Comparison of ENCODE assay signal across 8 mouse cellular contexts in genomic region chr10:78425181-78426041, GRCm38 (mm10). TPM values are rescaled to one million over a fixed set of nuclear protein-coding genes. Genes with fewer than 3 reads are reported as not detected.
A peak's percentile ranks its signal among the peaks of the same experiment; 100 is the strongest.
DNase-seq lines count a peak whose midpoint lies in the region; ATAC-seq and TF ChIP-seq lines count a peak whose summit lies in the region.

Cstb (plus strand) TSS chr10:78425669.

- TF ChIP-seq CTCF in MEL (IDR thresholded peaks at IDR 0.05 in 2 of 3, conservative IDR thresholded peaks at IDR 0.05 in 1 of 3; ENCODE audit: control insufficient read depth in 1 of 3, insufficient read depth in 1 of 3, low read depth in 2 of 3, low read length in 3 of 3, poor library complexity in 1 of 3, severe bottlenecking in 1 of 3) = no peak
- no peak for TF ChIP-seq CTCF in cerebellum, adult 2 months (IDR thresholded peaks at IDR 0.05; ENCODE audit: borderline replicate concordance, insufficient read depth, low read depth, low read length)
- no peak for TF ChIP-seq CTCF in forebrain, postnatal 0 days (IDR thresholded peaks at IDR 0.05; ENCODE audit: low read depth)
- no peak for TF ChIP-seq CTCF in layer of hippocampus, adult 2 months (conservative IDR thresholded peaks at IDR 0.05)
- no peak for TF ChIP-seq CTCF in lung, adult 2 months (IDR thresholded peaks at IDR 0.05; ENCODE audit: insufficient read depth, low read length)

- peak within 1 kb of the TSS; percentile 90 for H3K4me3 ChIP-seq in MEL (ENCODE audit: control insufficient read depth in 1 of 2, insufficient read depth in 1 of 2, low read depth in 2 of 2, low read length in 2 of 2)
- H3K4me3 ChIP-seq in cerebellum, adult 2 months (replicated peaks; ENCODE audit: insufficient read depth, low read depth, low read length) = peak within 1 kb of the TSS; percentile 87
- H3K4me3 ChIP-seq in forebrain, postnatal 0 days (ENCODE audit: low read depth, low read length) = peak within 1 kb of the TSS; percentile 81
- H3K4me3 ChIP-seq in layer of hippocampus, adult 2 months = peak within 1 kb of the TSS; percentile 83
- H3K4me3 ChIP-seq in lung, adult 2 months (replicated peaks; ENCODE audit: extremely low read depth, low read depth, low read length) = peak within 1 kb of the TSS; percentile 98
- H3K4me3 ChIP-seq in neural tube, embryonic 15.5 days (replicated peaks) = peak within 1 kb of the TSS; percentile 82

- peaks cover 5% of the 10 kb centered on the region for H3K79me2 ChIP-seq in MEL (ENCODE audit: control insufficient read depth, insufficient read depth, low read length, poor library complexity)

- TF ChIP-seq EP300 in MEL (IDR thresholded peaks at IDR 0.05; ENCODE audit: low read depth in 1 of 2, low read length in 2 of 2) = no peak

- intact Hi-C loops in heart, postnatal 36 days (cut with DNase I) = no loop called here

- H3K4me2 ChIP-seq in forebrain, postnatal 0 days (ENCODE audit: low read depth) = peak within 1 kb of the TSS; percentile 78
- H3K4me2 ChIP-seq in neural tube, embryonic 15.5 days = peak within 1 kb of the TSS; percentile 78

- H3K27me3 ChIP-seq in MEL (ENCODE audit: control insufficient read depth in 1 of 2, insufficient read depth in 2 of 2, low read length in 2 of 2) = no peaks in the 10 kb centered on the region
- H3K27me3 ChIP-seq in cerebellum, adult 2 months (ENCODE audit: control insufficient read depth, insufficient read depth, low read length) = no peaks in the 10 kb centered on the region
- no peaks in the 10 kb centered on the region for H3K27me3 ChIP-seq in forebrain, postnatal 0 days (ENCODE audit: insufficient read depth, low read length)
- H3K27me3 ChIP-seq in neural tube, embryonic 15.5 days (replicated peaks) = no peaks in the 10 kb centered on the region

- H3K36me3 ChIP-seq in MEL (ENCODE audit: control insufficient read depth in 1 of 2, insufficient read depth in 2 of 2, low read length in 2 of 2) = peaks cover 0 to 3% of the 10 kb centered on the region in 2 experiments; a peak in 1 of 4 replicates
- peaks cover 15% of the 10 kb centered on the region for H3K36me3 ChIP-seq in forebrain, postnatal 0 days (ENCODE audit: insufficient read depth)
- H3K36me3 ChIP-seq in neural tube, embryonic 15.5 days = peaks cover 19% of the 10 kb centered on the region

- H3K9me3 ChIP-seq in MEL (replicated peaks; ENCODE audit: insufficient read depth, low read length) = no peaks in the 10 kb centered on the region
- no peaks in the 10 kb centered on the region for H3K9me3 ChIP-seq in forebrain, postnatal 0 days (ENCODE audit: low read length)
- no peaks in the 10 kb centered on the region for H3K9me3 ChIP-seq in neural tube, embryonic 15.5 days (replicated peaks)

- peaks cover 0 to 9% of the 10 kb centered on the region in 2 experiments; a peak in 3 of 4 replicates for H3K4me1 ChIP-seq in MEL (ENCODE audit: control insufficient read depth in 1 of 2, insufficient read depth in 2 of 2, low read length in 2 of 2)
- H3K4me1 ChIP-seq in cerebellum, adult 2 months (ENCODE audit: control insufficient read depth, insufficient read depth, low read length) = peaks cover 4% of the 10 kb centered on the region
- peaks cover 8% of the 10 kb centered on the region; the same call in 1 of the 2 replicates for H3K4me1 ChIP-seq in forebrain, postnatal 0 days (ENCODE audit: insufficient read depth)
- H3K4me1 ChIP-seq in lung, adult 2 months (ENCODE audit: control insufficient read depth, insufficient read depth, low read length) = no peaks in the 10 kb centered on the region
- H3K4me1 ChIP-seq in neural tube, embryonic 15.5 days = peaks cover 18% of the 10 kb centered on the region

- TF ChIP-seq RAD21 in MEL (IDR thresholded peaks at IDR 0.05; ENCODE audit: low read depth, low read length) = no peak

- H3K9ac ChIP-seq in MEL (ENCODE audit: control insufficient read depth, low read depth, low read length, poor library complexity, severe bottlenecking) = peak within 1 kb of the TSS; percentile 81
- H3K9ac ChIP-seq in forebrain, postnatal 0 days = peak within 1 kb of the TSS; percentile 97
- peak within 1 kb of the TSS; percentile 95 for H3K9ac ChIP-seq in neural tube, embryonic 15.5 days (replicated peaks)

- peak within 1 kb of the TSS; percentile 38 for H3K27ac ChIP-seq in MEL (ENCODE audit: control insufficient read depth, low read depth, low read length)
- peak within 1 kb of the TSS; percentile 69 for H3K27ac ChIP-seq in cerebellum, adult 2 months (ENCODE audit: insufficient read depth, low read length)
- peak within 1 kb of the TSS; percentile 76 for H3K27ac ChIP-seq in forebrain, postnatal 0 days (ENCODE audit: low read depth, low read length)
- H3K27ac ChIP-seq in layer of hippocampus, adult 2 months = peak within 1 kb of the TSS; percentile 98
- H3K27ac ChIP-seq in neural tube, embryonic 15.5 days (replicated peaks) = peak within 1 kb of the TSS; percentile 80

- WGBS in cerebellum, adult 2 months = 1% methylated on average over 40 of the region's 40 CpGs
- 2% methylated on average over 40 of the region's 40 CpGs for WGBS in forebrain, postnatal 0 days
- WGBS in lung, adult 2 months = 1% methylated on average over 40 of the region's 40 CpGs
- WGBS in neural tube, embryonic 15.5 days = 2% methylated on average over 40 of the region's 40 CpGs

- peak; percentile 64 to 78 for TF ChIP-seq POLR2A in MEL (IDR thresholded peaks at IDR 0.05; ENCODE audit: control insufficient read depth in 1 of 2, insufficient read depth in 1 of 2, low read depth in 1 of 2, low read length in 2 of 2, poor library complexity in 1 of 2)
- TF ChIP-seq POLR2A in cerebellum, adult 2 months (IDR thresholded peaks at IDR 0.05; ENCODE audit: borderline replicate concordance, insufficient read depth, low read length) = 0 out of 2 replicates have a peak, but pooled peaks have one; percentile 76
- TF ChIP-seq POLR2A in lung, adult 2 months (IDR thresholded peaks at IDR 0.05; ENCODE audit: borderline replicate concordance, extremely low read depth, low read depth, low read length) = peak; percentile 76; the same call in 1 of the 2 replicates

- DNase-seq in MEL (ENCODE audit: low read depth, low spot score) = peak; percentile 91
- DNase-seq in cerebellum, adult 2 months = peak; percentile 88
- DNase-seq in forebrain, postnatal 0 days = peak; percentile 88
- peak; percentile 81 to 83 for DNase-seq in heart, postnatal 36 days
- peak; percentile 82 to 83 for DNase-seq in layer of hippocampus, adult 2 months (ENCODE audit: low spot score in 2 of 2)
- DNase-seq in lung, adult 2 months = peak; percentile 87
- DNase-seq in testis, postnatal 10 days (ENCODE audit: low spot score) = peak; percentile 92

- peak; percentile 96 for ATAC-seq in forebrain, postnatal 0 days
- ATAC-seq in neural tube, embryonic 15.5 days (ENCODE audit: low FRiP score) = peak; percentile 95

TF ChIP-seq in MEL, 35 proteins besides CTCF, POLR2A, EP300 and RAD21 (continues in another document):
- TF ChIP-seq BHLHE40 (IDR thresholded peaks at IDR 0.05; ENCODE audit: borderline replicate concordance, low read depth, low read length) = peak; percentile 91
- no peak for TF ChIP-seq JUND (IDR thresholded peaks at IDR 0.05; ENCODE audit: low read depth, low read length)
- no peak for TF ChIP-seq MEF2A (IDR thresholded peaks at IDR 0.05; ENCODE audit: extremely low read depth, insufficient replicate concordance, low read depth, low read length, poor library complexity, severe bottlenecking)
- no peak for TF ChIP-seq ZKSCAN1 (IDR thresholded peaks at IDR 0.05; ENCODE audit: low read depth, low read length)
- TF ChIP-seq ZMIZ1 (IDR thresholded peaks at IDR 0.05; ENCODE audit: low read depth, low read length) = 0 out of 2 replicates have a peak, but pooled peaks have one; percentile 36
- TF ChIP-seq KAT2A (conservative IDR thresholded peaks at IDR 0.05; ENCODE audit: low read depth, low read length) = no peak
- TF ChIP-seq POLR2AphosphoS2 (IDR thresholded peaks at IDR 0.05; ENCODE audit: low read length) = peak; percentile 73; the same call in 1 of the 2 replicates
- TF ChIP-seq GATA1 (IDR thresholded peaks at IDR 0.05; ENCODE audit: low read depth, low read length) = no peak
- no peak for TF ChIP-seq ETS1 (IDR thresholded peaks at IDR 0.05; ENCODE audit: low read depth, low read length)
- TF ChIP-seq USF2 (IDR thresholded peaks at IDR 0.05; ENCODE audit: borderline replicate concordance in 1 of 2, insufficient read depth in 1 of 2, low read depth in 1 of 2, low read length in 2 of 2) = peak; percentile 25 to 59; a peak in 2 of 4 replicates
- TF ChIP-seq TBP (IDR thresholded peaks at IDR 0.05; ENCODE audit: low read depth, low read length) = peak; percentile 23; the same call in 1 of the 2 replicates
- peak; percentile 77 for TF ChIP-seq MXI1 (IDR thresholded peaks at IDR 0.05; ENCODE audit: low read depth, low read length)
- TF ChIP-seq CHD1 (IDR thresholded peaks at IDR 0.05; ENCODE audit: low read depth, low read length) = no peak
- no peak for TF ChIP-seq MYC (IDR thresholded peaks at IDR 0.05; ENCODE audit: low read depth, low read length)
- TF ChIP-seq MAX (IDR thresholded peaks at IDR 0.05; ENCODE audit: low read length) = peak; percentile 78
- no peak for TF ChIP-seq RCOR1 (IDR thresholded peaks at IDR 0.05; ENCODE audit: low read depth, low read length)
- TF ChIP-seq UBTF (IDR thresholded peaks at IDR 0.05; ENCODE audit: borderline replicate concordance, insufficient read depth, low read depth, low read length) = no peak
- peak; percentile 48; the same call in 1 of the 2 replicates for TF ChIP-seq MAZ (IDR thresholded peaks at IDR 0.05; ENCODE audit: low read depth, low read length)
- TF ChIP-seq USF1 (IDR thresholded peaks at IDR 0.05; ENCODE audit: low read depth, low read length) = peak; percentile 95
- no peak for TF ChIP-seq ZC3H11A (IDR thresholded peaks at IDR 0.05; ENCODE audit: low read depth, low read length)
- peak; percentile 22; the same call in 1 of the 2 replicates for TF ChIP-seq ELF1 (IDR thresholded peaks at IDR 0.05; ENCODE audit: low read depth, low read length)
- TF ChIP-seq TCF12 (IDR thresholded peaks at IDR 0.05; ENCODE audit: low read depth, low read length) = peak; percentile 49; the same call in 1 of the 2 replicates
- TF ChIP-seq SMC3 (IDR thresholded peaks at IDR 0.05; ENCODE audit: low read depth, low read length) = no peak

RNA-seq across cellular contexts. Expression of gene Cstb, which starts in this region (rescaled TPM):
- 71.1 and 76.7 TPM in 2 replicates for total RNA-seq in MEL (2012; rRNA removed)
- 10 to 100 TPM in 1 of 2 experiments, not detected in 1; 71.9 TPM for polyA plus RNA-seq in MEL (2012; ENCODE audit: insufficient read depth in 1 of 2, insufficient read length in 2 of 2, low read depth in 1 of 2, low replicate concordance in 2 of 2, missing spikeins in 1 of 2)
- 112 and 120 TPM in 2 replicates for polyA plus RNA-seq in cerebellum, adult 2 months (2012; rRNA removed)
- total RNA-seq in forebrain, postnatal 0 days (2014; rRNA removed) = 55.2 and 59.0 TPM in 2 replicates
- polyA plus RNA-seq in forebrain, postnatal 0 days (2015; fragmentation: Nextera tagmentation; extraction: Ambion mirVana) = 147 and 190 TPM in 2 replicates
- total RNA-seq in heart, postnatal 36 days (2021) = 10 to 100 TPM; 30.4 to 30.6 TPM
- total RNA-seq in layer of hippocampus, adult 2 months (2021) = 10 to 100 TPM; 29.9 to 34.9 TPM
- 51.9 and 62.7 TPM in 2 replicates for polyA plus RNA-seq in lung, adult 2 months (2012; rRNA removed)
- 97.0 and 207 TPM in 2 replicates for polyA plus RNA-seq in neural tube, embryonic 15.5 days (2015; fragmentation: Nextera tagmentation; extraction: Ambion mirVana)

Comparison
In these comparisons a context has a peak if more than half of its experiments do, and no peak if none do; other contexts are left out.
1. Peak in every context shown above with its lines: DNase-seq, ATAC-seq, H3K4me3 ChIP-seq and H3K27ac ChIP-seq.
2. H3K27ac ChIP-seq: peak in every context shown above with its lines; median percentile 98 in layer of hippocampus, adult 2 months; 80 in neural tube, embryonic 15.5 days; 76 in forebrain, postnatal 0 days; 69 in cerebellum, adult 2 months; 38 in MEL.